ENCODE assay signal across 8 mouse cellular contexts in genomic region chr1:74544184-74544583, GRCm38 (mm10). TPM values are rescaled to one million over a fixed set of nuclear protein-coding genes. Genes with fewer than 3 reads are reported as not detected.
DNase-seq lines count a peak whose midpoint lies in the region; ATAC-seq and TF ChIP-seq lines count a peak whose summit lies in the region.

Gene Usp37, minus strand, starts transcription at chr1:74544284.

- 60% methylated on average over 4 of the region's 4 CpGs for WGBS in liver, embryonic 15.5 days (ENCODE audit: insufficient replicate concordance)
- WGBS in thymus, adult 2 months, result 93% methylated on average over 4 of the region's 4 CpGs

- no peak for DNase-seq in layer of hippocampus, adult 18-20 months (ENCODE audit: low spot score in 2 of 2)
- no peak for DNase-seq in layer of hippocampus, adult 11-12 months (ENCODE audit: low spot score)
- no peak for DNase-seq in adrenal gland, postnatal 4 days (ENCODE audit: low spot score in 2 of 2)
- DNase-seq in urinary bladder, postnatal 36 days (ENCODE audit: low spot score in 2 of 2), result no peak
- no peak for DNase-seq in gastrocnemius, postnatal 14 days
- no peak for DNase-seq in thymus, adult 2 months

- no peaks in the 10 kb centered on the region for H3K4me1 ChIP-seq in liver, embryonic 15.5 days (replicated peaks)
- H3K4me1 ChIP-seq in thymus, adult 2 months (replicated peaks; ENCODE audit: control insufficient read depth, insufficient read depth, low read length), result no peaks in the 10 kb centered on the region

- peaks cover 31% of the 10 kb centered on the region; the same call in 1 of the 2 replicates for H3K27me3 ChIP-seq in liver, embryonic 15.5 days
- H3K27me3 ChIP-seq in thymus, adult 2 months (ENCODE audit: control insufficient read depth, insufficient read depth, low read length), result no peaks in the 10 kb centered on the region

- TF ChIP-seq CTCF in thymus, adult 2 months (IDR thresholded peaks at IDR 0.05; ENCODE audit: borderline replicate concordance, control insufficient read depth, extremely low read depth, insufficient read depth, low read length, poor library complexity), result no peak

- H3K36me3 ChIP-seq in liver, embryonic 15.5 days (replicated peaks), result no peaks in the 10 kb centered on the region
- H3K36me3 ChIP-seq in thymus, adult 2 months (ENCODE audit: control insufficient read depth, insufficient read depth, low read length), result no peaks in the 10 kb centered on the region

- no peak within 1 kb of the TSS for H3K4me3 ChIP-seq in liver, embryonic 15.5 days (replicated peaks)
- no peak within 1 kb of the TSS for H3K4me3 ChIP-seq in thymus, adult 2 months (ENCODE audit: control insufficient read depth, insufficient read depth, low read length)

- intact Hi-C loops in gastrocnemius, postnatal 14 days (cut with DNase I; ENCODE audit: low total_unique reads), result no loop called here

- no peak within 1 kb of the TSS for H3K9ac ChIP-seq in liver, embryonic 15.5 days

- H3K27ac ChIP-seq in liver, embryonic 15.5 days (replicated peaks), result no peak within 1 kb of the TSS
- H3K27ac ChIP-seq in thymus, adult 2 months (ENCODE audit: control insufficient read depth, insufficient read depth, low read length), result no peak within 1 kb of the TSS

- no peak for TF ChIP-seq POLR2A in thymus, adult 2 months (IDR thresholded peaks at IDR 0.05; ENCODE audit: control insufficient read depth, extremely low read depth, insufficient read depth, low read length, poor library complexity)

- no peaks in the 10 kb centered on the region for H3K9me3 ChIP-seq in liver, embryonic 15.5 days (replicated peaks)

- ATAC-seq in hematopoietic stem cell, adult 5-6 weeks (replicated peaks in 1 of 2; ENCODE audit: insufficient read depth in 1 of 2, low FRiP score in 2 of 2, low TSS enrichment in 1 of 2, low read depth in 1 of 2, poor library complexity in 2 of 2, severe bottlenecking in 2 of 2), result no peak
- ATAC-seq in liver, embryonic 15.5 days (ENCODE audit: insufficient read depth), result no peak

- no peak within 1 kb of the TSS for H3K4me2 ChIP-seq in liver, embryonic 15.5 days

RNA-seq across cellular contexts. Expression of gene Usp37, which starts in this region (rescaled TPM):
- total RNA-seq in layer of hippocampus, adult 18-20 months (2021), result 10 to 100 TPM; 22.7 to 27.4 TPM
- total RNA-seq in adrenal gland, postnatal 4 days (2021), result 10 to 100 TPM; 28.4 to 31.1 TPM
- 62.7 and 63.0 TPM in 2 replicates for total RNA-seq in hematopoietic stem cell, adult 5-6 weeks (2017)
- 11.7 and 12.0 TPM in 2 replicates for polyA plus RNA-seq in liver, embryonic 15.5 days (2015; fragmentation: Nextera tagmentation; extraction: Ambion mirVana)
- total RNA-seq in gastrocnemius, postnatal 14 days (2021), result 10 to 100 TPM in 1 of 2 experiments, 1 to 10 TPM in 1; 6.6 to 10.6 TPM
- polyA plus RNA-seq in thymus, adult 2 months (2012; rRNA removed), result 7.3 and 8.6 TPM in 2 replicates
